14 mouse cellular contexts compared by ENCODE assay signal in genomic region chr11:60706076-60706475, GRCm38 (mm10). TPM values are rescaled to one million over a fixed set of nuclear protein-coding genes. Genes with fewer than 3 reads are reported as not detected.
DNase-seq lines count a peak whose midpoint lies in the region; TF ChIP-seq lines count a peak whose summit lies in the region.
"Had no signal": no experiment of that assay in that cellular context is flagged by ENCODE, and none has a peak within 500 bp of the region (broad histone marks: within the 10 kb centered on the region; RNA-seq: fewer than 3 reads in every experiment).

No protein-coding gene starts in this region.

- peak overlapping the region; percentile 55; the same call in 1 of the 2 replicates for H3K27ac ChIP-seq in left cerebral cortex, adult 2 months
- H3K27ac ChIP-seq: embryonic facial prominence, embryonic 13.5 days had no signal

- intact Hi-C loops in heart, postnatal 25 days (cut with DNase I), result loop anchor here (2.0 kb wide), 1 partner anchor 19 kb away; no protein-coding TSS in a partner anchor
- intact Hi-C loops in left cerebral cortex, adult 2 months (cut with DNase I), result no loop called here

- peak; percentile 2 for DNase-seq in adrenal gland, adult 2 months
- DNase-seq in adrenal gland, postnatal 4 days (ENCODE audit: low spot score in 2 of 2), result no peak
- peak; percentile 0 for DNase-seq in heart, postnatal 25 days (ENCODE audit: low spot score)
- no peak for DNase-seq in heart, adult 9 months (ENCODE audit: low spot score in 2 of 2)
- DNase-seq in left cerebral cortex, adult 2 months (ENCODE audit: extremely low spot score in 1 of 2, low spot score in 2 of 2), result peak in 1 of 2 experiments; percentile 9
- no peak for DNase-seq in left cerebral cortex, adult 11 months (ENCODE audit: low spot score)
- DNase-seq in spleen, postnatal 4 days (ENCODE audit: low spot score in 2 of 2), result peak; percentile 11 to 52
- no peak for DNase-seq in spleen, postnatal 10 days (ENCODE audit: low spot score in 2 of 2)
- DNase-seq: kidney, adult 8-10 months; liver; lung, embryonic 14.5 days; thymus, postnatal 25 days had no signal

- TF ChIP-seq CTCF in left cerebral cortex, adult 2 months (IDR thresholded peaks at IDR 0.05), result no peak

- no peak overlapping the region for H3K4me3 ChIP-seq in left cerebral cortex, adult 2 months
- H3K4me3 ChIP-seq: embryonic facial prominence, embryonic 13.5 days; heart, embryonic 12.5 days had no signal

RNA-seq across cellular contexts. Expression of gene Llgl1, which starts 6.6 kb away (rescaled TPM):
- 10 to 100 TPM; 19.5 to 26.5 TPM for total RNA-seq in adrenal gland, adult 2 months (2021)
- 59.4 and 62.5 TPM in 2 replicates for polyA plus RNA-seq in adrenal gland, adult 2 months (2012; rRNA removed)
- 10 to 100 TPM; 36.5 to 41.6 TPM for total RNA-seq in adrenal gland, postnatal 4 days (2021)
- total RNA-seq in heart, postnatal 25 days (2021), result 10 to 100 TPM; 11.4 to 12.3 TPM
- 10 to 100 TPM; 37.8 to 37.9 TPM for total RNA-seq in left cerebral cortex, adult 2 months (2021)

RNA-seq across cellular contexts. Expression of gene Flii, which starts 21.0 kb away (rescaled TPM):
- total RNA-seq in adrenal gland, adult 2 months (2021), result 100 to 1,000 TPM; 149 to 186 TPM
- 271 and 327 TPM in 2 replicates for polyA plus RNA-seq in adrenal gland, adult 2 months (2012; rRNA removed)
- 100 to 1,000 TPM; 128 to 129 TPM for total RNA-seq in adrenal gland, postnatal 4 days (2021)
- total RNA-seq in heart, postnatal 25 days (2021), result 100 to 1,000 TPM; 112 to 120 TPM
- total RNA-seq in left cerebral cortex, adult 2 months (2021), result 10 to 100 TPM; 65.0 to 65.3 TPM

RNA-seq across cellular contexts. Expression of gene Mief2, which starts 22.1 kb away (rescaled TPM):
- total RNA-seq in adrenal gland, adult 2 months (2021), result 10 to 100 TPM; 26.0 to 41.6 TPM
- polyA plus RNA-seq in adrenal gland, adult 2 months (2012; rRNA removed), result 47.2 and 50.1 TPM in 2 replicates
- total RNA-seq in adrenal gland, postnatal 4 days (2021), result 10 to 100 TPM; 26.6 to 28.0 TPM
- total RNA-seq in heart, postnatal 25 days (2021), result 10 to 100 TPM; 31.6 to 32.9 TPM
- total RNA-seq in left cerebral cortex, adult 2 months (2021), result 10 to 100 TPM; 17.9 to 20.8 TPM

Comparison
In these comparisons a context has a peak if more than half of its experiments do, and no peak if none do; other contexts are left out.
1. DNase-seq: peak in adrenal gland, adult 2 months (single experiment), heart, postnatal 25 days (single experiment) and spleen, postnatal 4 days (2 of 2); none in adrenal gland, postnatal 4 days (0 of 2), heart, adult 9 months (0 of 2), left cerebral cortex, adult 11 months (single experiment) and spleen, postnatal 10 days (0 of 2).